Mouse (Mus musculus) lung, embryonic 14.5 days (tissue): ENCODE measurements at regions not wholly inside any gene's neighbourhood (a gene's known extent, or its start where the extent isn't known, plus 50 kb on each side); places are given as distances from the start of the nearest gene placed in this dataset.

Source experiments
- ATAC-seq: fragments of 200-750 bp; cut with Nextera tagmentation; 2 replicates; pipeline ENCODE4 v1.8.0; 2017; ENCODE audit warnings: mild to moderate bottlenecking, moderate TSS enrichment, moderate library complexity; ENCODE audit not compliant: insufficient read depth
- DNase-seq: peaks from one replicate; pipeline ENCODE4 v3.0.0-alpha.2; 2015
- H3K27ac ChIP-seq: fragments of 300-500 bp; sonication (generic); 2 replicates; pipeline ENCODE4 v1.5.1; 2014; ENCODE audit warnings: low read depth, mild to moderate bottlenecking, moderate library complexity
- H3K27me3 ChIP-seq: fragments of 300-500 bp; sonication (generic); 2 replicates; pipeline ENCODE4 v1.6.1; 2014; ENCODE audit warnings: low read length, control low read depth; ENCODE audit not compliant: insufficient read depth
- H3K36me3 ChIP-seq: fragments of 300-500 bp; sonication (generic); 2 replicates; pipeline ENCODE4 v1.6.1; 2014; ENCODE audit warnings: control low read depth; ENCODE audit not compliant: insufficient read depth
- H3K4me1 ChIP-seq: fragments of 300-500 bp; sonication (generic); 2 replicates; pipeline ENCODE4 v1.6.1; 2014; ENCODE audit warnings: antibody characterized with exemption, control low read depth; ENCODE audit not compliant: insufficient read depth
- H3K4me2 ChIP-seq: fragments of 300-500 bp; sonication (generic); 2 replicates; pipeline ENCODE4 v1.6.1; 2014; ENCODE audit warnings: mild to moderate bottlenecking
- H3K4me3 ChIP-seq: fragments of 300-500 bp; sonication (generic); 2 replicates; pipeline ENCODE4 v1.5.1; 2014; ENCODE audit warnings: low read depth, low read length
- H3K9ac ChIP-seq: fragments of 300-500 bp; sonication (generic); 2 replicates; pipeline ENCODE4 v1.6.1; 2014
- H3K9me3 ChIP-seq: fragments of 300-500 bp; sonication (generic); 2 replicates; pipeline ENCODE4 v1.6.1; 2016; ENCODE audit warnings: low read depth, low read length, control low read depth
- CTCF ChIP-seq: IDR thresholded peaks from 2 replicates; pipeline ENCODE4 v1.5.1; 2016; ENCODE audit warnings: antibody characterized with exemption, low read depth
- WGBS: fragments of 180-500 bp; shearing (Covaris S2); extraction: QIAGEN DNeasy Blood & Tissue Kit; methylation state at CpG from one replicate; pipeline ENCODE4 v1.1.7; 2014; 5-methylcytosine and 5-hydroxymethylcytosine counted together

DNA sequence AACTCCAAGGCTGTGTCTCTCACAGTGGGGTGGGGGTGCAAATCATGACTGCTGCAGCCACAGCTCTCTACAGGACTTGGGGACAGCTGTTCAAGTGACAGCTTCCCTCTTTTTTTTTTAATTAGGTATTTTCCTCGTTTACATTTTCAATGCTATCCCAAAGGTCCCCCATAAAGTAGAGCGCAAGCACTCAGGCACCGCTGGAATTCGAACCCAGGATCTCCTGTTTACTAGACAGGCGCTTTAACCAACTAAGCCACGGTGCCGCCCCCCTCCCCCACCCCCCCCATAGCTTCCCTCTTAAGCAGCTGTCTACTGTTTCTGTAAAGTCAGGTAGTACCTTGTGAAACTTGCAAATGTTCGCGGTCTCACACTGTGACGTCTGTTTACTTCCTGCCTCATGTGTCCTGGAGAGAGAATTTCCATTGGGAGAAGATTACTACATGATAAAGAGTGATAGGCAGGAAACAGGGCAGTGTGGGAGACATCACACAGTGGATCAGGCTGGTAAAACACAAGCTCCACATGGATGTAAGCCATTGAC is 324.7 kb downstream of the 1700129C05Rik start:
- Histone ChIP-seq H3K27ac (no peak overlapping the region), H3K4me2 (no peak overlapping the region), H3K4me1 (no peaks in the 10 kb centered on the region), H3K9ac (no peak overlapping the region), H3K4me3 (no peak overlapping the region), H3K9me3 (no peaks in the 10 kb centered on the region), H3K27me3 (no peaks in the 10 kb centered on the region), H3K36me3 (no peaks in the 10 kb centered on the region)
- ATAC-seq (no peak), DNase-seq (no peak)
- no peak for TF ChIP-seq CTCF
- WGBS: 74% methylated on average over 10 of the region's 10 CpGs

DNA sequence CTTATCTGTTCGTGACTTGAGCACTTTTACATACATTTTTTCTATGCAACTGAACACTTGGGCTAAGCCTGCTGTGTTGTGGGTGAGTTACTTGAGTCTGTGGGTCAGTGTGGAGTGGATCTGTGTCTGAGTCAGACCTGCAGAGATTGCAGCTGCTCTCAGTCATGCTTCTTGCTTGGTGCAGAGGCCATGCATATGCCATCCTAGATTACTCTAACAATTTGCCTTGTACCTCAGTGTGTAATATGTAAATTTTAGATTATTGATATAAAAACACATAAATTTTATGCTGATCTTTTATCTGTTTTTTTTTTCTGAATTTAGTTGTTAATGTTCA is 326.2 kb downstream of the 1700129C05Rik start:
- Histone ChIP-seq H3K9ac (no peak overlapping the region), H3K27ac (no peak overlapping the region), H3K9me3 (no peaks in the 10 kb centered on the region), H3K4me1 (no peaks in the 10 kb centered on the region), H3K4me2 (no peak overlapping the region), H3K4me3 (no peak overlapping the region), H3K36me3 (no peaks in the 10 kb centered on the region), H3K27me3 (no peaks in the 10 kb centered on the region)
- DNase-seq (no peak), ATAC-seq (no peak)
- 38% methylated on average over 1 of the region's 1 CpGs for WGBS
- no peak for TF ChIP-seq CTCF

DNA sequence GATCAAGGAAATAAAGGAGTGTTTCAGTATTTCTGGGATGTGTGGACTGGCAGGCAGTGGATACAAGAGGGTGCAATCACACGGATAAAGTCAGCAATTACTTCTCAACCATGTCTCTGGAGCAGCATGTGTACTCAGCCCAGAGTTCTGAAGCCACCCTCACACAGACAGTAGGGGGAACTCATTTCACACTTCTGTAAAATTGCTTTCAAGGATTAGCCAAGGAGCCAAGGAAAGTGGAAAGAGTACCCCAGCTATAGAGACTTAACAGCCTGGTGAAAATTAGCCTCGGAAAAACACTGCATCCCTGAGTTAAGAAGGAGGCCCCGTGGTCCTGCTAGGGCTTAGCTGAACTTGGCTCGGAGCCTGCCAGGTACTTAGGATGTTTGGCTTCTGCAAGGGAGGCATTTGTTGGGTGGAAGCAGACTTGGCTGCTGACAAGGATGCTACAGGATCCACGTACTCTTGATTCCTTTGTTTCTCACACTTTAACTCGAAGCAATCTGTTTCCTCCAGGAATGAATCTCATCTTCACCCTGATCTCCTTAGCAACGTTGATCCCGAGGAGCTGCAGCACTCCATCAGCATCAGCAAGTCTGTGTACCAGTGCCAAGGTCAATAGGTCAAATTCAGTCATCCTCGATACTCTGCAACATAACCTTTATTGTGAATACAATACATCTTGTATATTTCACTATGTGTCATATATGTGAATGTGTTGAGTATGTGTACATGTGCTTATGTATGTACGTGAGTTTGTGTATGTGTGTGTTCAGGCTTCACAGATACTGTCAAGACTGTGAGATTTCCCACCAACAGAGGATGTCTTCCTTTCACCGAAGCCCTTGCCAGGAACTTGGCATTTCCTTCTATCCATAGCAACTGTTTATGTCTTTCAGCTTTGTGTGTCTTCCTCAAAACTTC is 326.8 kb downstream of the 1700129C05Rik start:
- 39% methylated on average over 11 of the region's 11 CpGs for WGBS
- ATAC-seq: no peak
- peak; percentile 23 for DNase-seq
- Histone ChIP-seq H3K4me1 (no peaks in the 10 kb centered on the region), H3K9ac (no peak overlapping the region), H3K36me3 (no peaks in the 10 kb centered on the region), H3K4me2 (no peak overlapping the region), H3K4me3 (no peak overlapping the region), H3K9me3 (no peaks in the 10 kb centered on the region), H3K27ac (no peak overlapping the region), H3K27me3 (no peaks in the 10 kb centered on the region)
- TF ChIP-seq CTCF: no peak

DNA sequence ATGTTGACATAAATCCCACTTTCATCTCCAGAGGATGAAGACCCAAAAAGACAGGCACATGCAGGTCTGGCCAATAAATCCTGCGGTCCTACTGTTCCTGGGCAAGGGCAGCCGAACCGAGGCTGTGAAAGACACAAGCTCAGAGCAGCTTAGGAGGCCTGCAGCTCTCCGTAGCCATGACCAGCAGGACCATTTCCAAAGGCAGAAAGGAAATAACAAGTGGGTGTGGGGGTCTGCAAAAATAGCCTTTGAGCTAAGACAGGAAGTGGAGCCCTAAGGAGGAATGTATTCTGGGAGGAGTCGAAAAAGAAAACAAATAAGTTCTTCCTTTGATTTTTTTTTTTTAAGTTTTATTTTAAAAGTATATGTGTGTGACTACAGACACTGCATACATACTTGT is 330.1 kb downstream of the 1700129C05Rik start:
- no peak overlapping the region for H3K4me3 ChIP-seq
- ATAC-seq (peak; percentile 58; the same call in 1 of the 2 replicates), DNase-seq (peak; percentile 56)
- H3K9ac ChIP-seq: no peak overlapping the region
- H3K4me1 ChIP-seq: no peaks in the 10 kb centered on the region
- H3K9me3 ChIP-seq: no peaks in the 10 kb centered on the region
- no peaks in the 10 kb centered on the region for H3K36me3 ChIP-seq
- peak overlapping the region; percentile 63; the same call in 1 of the 2 replicates for H3K27ac ChIP-seq
- no peak for TF ChIP-seq CTCF
- WGBS: 58% methylated on average over 5 of the region's 5 CpGs
- no peak overlapping the region for H3K4me2 ChIP-seq
- H3K27me3 ChIP-seq: no peaks in the 10 kb centered on the region

DNA sequence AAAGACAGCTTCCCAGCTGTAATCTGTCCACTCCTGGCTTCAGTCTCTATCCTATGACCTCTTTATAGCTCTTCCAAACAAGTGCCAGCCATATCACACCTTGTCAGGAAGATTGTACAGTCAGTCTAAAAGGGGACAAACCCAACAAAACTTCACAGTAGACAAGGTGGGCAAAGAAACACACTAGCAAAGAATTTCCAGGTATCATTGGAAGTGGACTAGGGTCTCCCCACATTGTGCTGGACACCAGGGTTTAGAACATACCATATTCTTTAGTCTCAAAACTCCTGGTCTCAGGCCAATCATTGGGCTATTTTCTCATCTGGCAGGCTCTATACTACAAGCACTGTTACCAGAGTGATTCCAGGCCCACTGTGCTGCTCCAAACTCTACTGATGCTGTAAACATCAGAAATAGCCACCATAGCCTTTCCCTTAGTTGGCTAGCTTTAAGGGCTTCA is 341.3 kb downstream of the 1700129C05Rik start:
- no peak for TF ChIP-seq CTCF
- Histone ChIP-seq H3K36me3 (no peaks in the 10 kb centered on the region), H3K9me3 (no peaks in the 10 kb centered on the region), H3K4me3 (no peak overlapping the region), H3K27me3 (no peaks in the 10 kb centered on the region), H3K27ac (no peak overlapping the region), H3K4me1 (no peaks in the 10 kb centered on the region), H3K4me2 (no peak overlapping the region), H3K9ac (no peak overlapping the region)
- ATAC-seq (no peak), DNase-seq (no peak)

DNA sequence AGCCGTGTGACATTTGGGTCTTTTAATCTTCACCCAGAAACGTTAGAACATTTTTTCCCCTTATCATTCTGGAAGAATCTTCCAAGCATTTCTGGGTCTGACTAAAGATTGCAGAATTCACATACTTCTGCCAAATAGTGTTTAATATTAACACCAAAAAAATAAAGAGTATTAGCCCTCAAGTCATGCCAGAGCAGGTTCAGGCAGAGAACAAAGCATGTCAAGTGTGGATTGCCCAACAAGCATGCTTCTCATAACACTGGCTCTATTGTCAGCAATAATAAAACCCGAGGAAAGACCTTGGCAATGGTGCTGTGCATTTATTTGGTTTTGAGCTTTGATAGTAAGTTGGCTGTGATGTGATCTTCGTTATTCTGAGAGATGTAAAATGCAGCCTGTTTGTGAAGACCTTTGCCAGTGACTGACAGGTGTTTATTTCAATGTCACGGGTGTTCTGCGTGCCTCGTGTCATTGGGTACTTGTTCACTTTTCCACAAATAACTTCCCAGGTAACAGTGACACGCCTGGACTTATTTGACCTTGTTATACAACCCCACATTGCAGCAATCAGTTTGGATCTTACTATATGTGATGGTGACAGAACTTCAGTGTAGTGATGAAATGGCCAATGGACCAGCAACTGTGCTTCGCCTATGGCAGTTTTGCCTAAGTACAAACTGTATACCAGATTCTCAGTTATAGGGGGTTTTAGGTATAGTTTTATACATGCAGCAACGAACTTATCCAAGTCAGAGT is 354.3 kb downstream of the 1700129C05Rik start:
- no peak overlapping the region for H3K4me2 ChIP-seq
- H3K27me3 ChIP-seq: no peaks in the 10 kb centered on the region
- peak; percentile 23 for DNase-seq
- H3K36me3 ChIP-seq: no peaks in the 10 kb centered on the region
- H3K27ac ChIP-seq: no peak overlapping the region
- no peak for ATAC-seq
- no peak overlapping the region for H3K4me3 ChIP-seq
- TF ChIP-seq CTCF: no peak
- H3K9me3 ChIP-seq: no peaks in the 10 kb centered on the region
- no peak overlapping the region for H3K9ac ChIP-seq
- WGBS: 55% methylated on average over 10 of the region's 10 CpGs
- H3K4me1 ChIP-seq: no peaks in the 10 kb centered on the region

DNA sequence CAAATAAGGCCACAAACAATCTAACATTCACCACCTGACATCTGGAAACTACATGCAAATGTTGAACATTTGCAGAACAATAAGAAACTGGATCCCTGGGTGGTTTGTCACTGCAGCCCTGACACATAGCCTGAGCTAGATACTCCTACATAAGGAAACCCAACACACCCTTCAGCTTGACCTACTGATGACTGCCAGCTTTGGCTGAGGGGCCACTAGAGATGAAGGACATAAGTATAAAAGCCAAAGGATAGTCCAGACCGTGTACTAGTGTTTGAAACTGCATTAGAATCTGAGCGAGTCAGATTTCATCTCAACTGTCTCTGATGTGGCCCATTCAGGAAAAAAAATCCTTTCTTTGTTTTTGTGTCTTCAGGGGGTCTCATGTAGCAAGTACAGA is 355.1 kb downstream of the 1700129C05Rik start:
- ATAC-seq: no peak
- Histone ChIP-seq H3K9ac (no peak overlapping the region), H3K4me1 (no peaks in the 10 kb centered on the region), H3K27ac (no peak overlapping the region), H3K9me3 (no peaks in the 10 kb centered on the region), H3K36me3 (no peaks in the 10 kb centered on the region), H3K4me3 (no peak overlapping the region), H3K4me2 (no peak overlapping the region), H3K27me3 (no peaks in the 10 kb centered on the region)
- 79% methylated on average over 2 of the region's 2 CpGs for WGBS
- TF ChIP-seq CTCF: no peak
- DNase-seq: no peak
